Mouse (Mus musculus): ENCODE measurements around the gene Tjap1. TPM values are rescaled to one million over a fixed set of nuclear protein-coding genes. Genes with fewer than 3 reads are reported as not detected.

The Tjap1 gene
- total RNA-seq, 2 experiments from 2014 or later: 43.4 to 49.2 TPM

Small RNA genes within 50 kb of the gene (microRNA-seq; reads per million reads assigned to microRNA genes)
- gene Mir693: 0 reads per million in 2 experiments

Other genes starting within 250 kb of the Tjap1 start
- gene Mrps18a, start 172.0 kb downstream of the Tjap1 start, total RNA-seq (2021): 10 to 100 TPM; 77.4 to 79.2 TPM
- gene Rsph9, start 138.8 kb downstream of the Tjap1 start, total RNA-seq (2021): 10 to 100 TPM; 27.4 to 28.5 TPM
- 10 to 100 TPM in 1 of 2 experiments, 1 to 10 TPM in 1; 9.0 to 11.3 TPM for gene Mad2l1bp, start 129.5 kb downstream of the Tjap1 start, total RNA-seq (2021)
- 100 to 1,000 TPM; 100 to 107 TPM for gene Gtpbp2, start 122.0 kb downstream of the Tjap1 start, total RNA-seq (2021)
- gene Polh, start 80.4 kb downstream of the Tjap1 start, total RNA-seq (2021): 1 to 10 TPM; 6.2 to 6.9 TPM
- 10 to 100 TPM; 43.8 to 44.4 TPM for gene Xpo5, start 80.2 kb downstream of the Tjap1 start, total RNA-seq (2021)
- 10 to 100 TPM; 35.0 to 35.9 TPM for gene Polr1c, start 35.0 kb downstream of the Tjap1 start, total RNA-seq (2021)
- 10 to 100 TPM; 81.9 to 91.9 TPM for gene Yipf3, start 34.9 kb downstream of the Tjap1 start, total RNA-seq (2021)
- 10 to 100 TPM; 76.9 to 83.1 TPM for gene Lrrc73, start 29.5 kb downstream of the Tjap1 start, total RNA-seq (2021)
- gene Dlk2, start 14.4 kb upstream of the Tjap1 start, total RNA-seq (2021): 10 to 100 TPM; 44.1 to 50.9 TPM
- 10 to 100 TPM; 10.2 to 10.3 TPM for gene Abcc10, start 45.3 kb upstream of the Tjap1 start, total RNA-seq (2021)
- gene Zfp318, start 100.7 kb upstream of the Tjap1 start, total RNA-seq (2021): 10 to 100 TPM; 64.7 to 67.3 TPM
- gene Crip3, start 145.9 kb upstream of the Tjap1 start, total RNA-seq (2021): 1 to 10 TPM; 2.8 to 4.1 TPM
- under 1 TPM; 0.19 to 0.39 TPM for gene Slc22a7, start 155.4 kb upstream of the Tjap1 start, total RNA-seq (2021)
- 100 to 1,000 TPM; 123 to 125 TPM for gene Ttbk1, start 204.6 kb upstream of the Tjap1 start, total RNA-seq (2021)
- 1 to 10 TPM; 5.7 TPM for gene Dnph1, start 213.7 kb upstream of the Tjap1 start, total RNA-seq (2021)